Mouse (Mus musculus): ENCODE data around the gene Cnga4. TPM values are rescaled to one million over a fixed set of nuclear protein-coding genes. Genes with fewer than 3 reads are reported as not detected.

The Cnga4 gene
- total and polyA plus RNA-seq, 3 experiments = not detected

GRCm38 (mm10) chr7:105394606-105395005 is 9.8 kb upstream of the Cnga4 start:
- no peak overlapping the region for H3K4me3 ChIP-seq (ENCODE audit: low read depth, low read length)
- H3K9me3 ChIP-seq (replicated peaks) = no peaks in the 10 kb centered on the region
- TF ChIP-seq POLR2AphosphoS5 (IDR thresholded peaks at IDR 0.05; ENCODE audit: insufficient replicate concordance, low read depth, low read length) = no peak
- no peak for TF ChIP-seq TAL1 (conservative IDR thresholded peaks at IDR 0.05; ENCODE audit: low read depth, low read length)
- no peak for TF ChIP-seq GATA1 (IDR thresholded peaks at IDR 0.05; ENCODE audit: borderline replicate concordance, low read length)
- TF ChIP-seq CTCF (IDR thresholded peaks at IDR 0.05; ENCODE audit: low read depth, low read length) = no peak
- TF ChIP-seq GATA2 (IDR thresholded peaks at IDR 0.05; ENCODE audit: borderline replicate concordance, low read depth, low read length) = no peak
- DNase-seq (ENCODE audit: low spot score) (no peak), ATAC-seq (ENCODE audit: extremely low read depth, insufficient number of reproducible peaks, low FRiP score, poor library complexity, severe bottlenecking) (no peak)
- H3K36me3 ChIP-seq (replicated peaks) = peaks cover 40% of the 10 kb centered on the region
- H3K4me1 ChIP-seq (ENCODE audit: insufficient read depth, low read depth, low read length) = peaks cover 27% of the 10 kb centered on the region
- H3K27me3 ChIP-seq (ENCODE audit: insufficient read depth, low read length) = no peaks in the 10 kb centered on the region

GRCm38 (mm10) chr7:105395131-105395820 is 9.1 kb upstream of the Cnga4 start:
- Histone ChIP-seq H3K4me3 (ENCODE audit: low read depth, low read length) (no peak overlapping the region), H3K9me3 (replicated peaks) (no peaks in the 10 kb centered on the region), H3K27me3 (ENCODE audit: insufficient read depth, low read length) (no peaks in the 10 kb centered on the region), H3K36me3 (replicated peaks) (peaks cover 33% of the 10 kb centered on the region), H3K4me1 (ENCODE audit: insufficient read depth, low read depth, low read length) (peaks cover 28% of the 10 kb centered on the region)
- ATAC-seq (ENCODE audit: extremely low read depth, insufficient number of reproducible peaks, low FRiP score, poor library complexity, severe bottlenecking) (no peak), DNase-seq (ENCODE audit: low spot score) (no peak)
- TF ChIP-seq GATA2 (IDR thresholded peaks at IDR 0.05; ENCODE audit: borderline replicate concordance, low read depth, low read length) = no peak
- TF ChIP-seq POLR2AphosphoS5 (IDR thresholded peaks at IDR 0.05; ENCODE audit: insufficient replicate concordance, low read depth, low read length) = no peak
- TF ChIP-seq TAL1 (conservative IDR thresholded peaks at IDR 0.05; ENCODE audit: low read depth, low read length) = no peak
- no peak for TF ChIP-seq GATA1 (IDR thresholded peaks at IDR 0.05; ENCODE audit: borderline replicate concordance, low read length)
- no peak for TF ChIP-seq CTCF (IDR thresholded peaks at IDR 0.05; ENCODE audit: low read depth, low read length)

- Histone ChIP-seq H3K27me3 (ENCODE audit: insufficient read depth, low read length) (no peaks in the 10 kb centered on the region), H3K4me1 (ENCODE audit: insufficient read depth, low read depth, low read length) (peaks cover 33% of the 10 kb centered on the region), H3K9me3 (replicated peaks) (no peaks in the 10 kb centered on the region), H3K4me3 (ENCODE audit: low read depth, low read length) (no peak overlapping the region), H3K36me3 (replicated peaks) (peaks cover 33% of the 10 kb centered on the region)
- DNase-seq (ENCODE audit: low spot score) (no peak), ATAC-seq (ENCODE audit: extremely low read depth, insufficient number of reproducible peaks, low FRiP score, poor library complexity, severe bottlenecking) (no peak)
- TF ChIP-seq GATA1 (IDR thresholded peaks at IDR 0.05; ENCODE audit: borderline replicate concordance, low read length) (no peak), TAL1 (conservative IDR thresholded peaks at IDR 0.05; ENCODE audit: low read depth, low read length) (no peak), POLR2AphosphoS5 (IDR thresholded peaks at IDR 0.05; ENCODE audit: insufficient replicate concordance, low read depth, low read length) (no peak), CTCF (IDR thresholded peaks at IDR 0.05; ENCODE audit: low read depth, low read length) (no peak), GATA2 (IDR thresholded peaks at IDR 0.05; ENCODE audit: borderline replicate concordance, low read depth, low read length) (no peak)
These were observed 8.2 kb upstream of the Cnga4 start for GRCm38 (mm10) chr7:105396126-105396525.

GRCm38 (mm10) chr7:105399058-105399934 is 5.1 kb upstream of the Cnga4 start:
- TF ChIP-seq TAL1 (conservative IDR thresholded peaks at IDR 0.05; ENCODE audit: low read depth, low read length) (no peak), GATA2 (IDR thresholded peaks at IDR 0.05; ENCODE audit: borderline replicate concordance, low read depth, low read length) (no peak), POLR2AphosphoS5 (IDR thresholded peaks at IDR 0.05; ENCODE audit: insufficient replicate concordance, low read depth, low read length) (no peak), GATA1 (IDR thresholded peaks at IDR 0.05; ENCODE audit: borderline replicate concordance, low read length) (no peak), CTCF (IDR thresholded peaks at IDR 0.05; ENCODE audit: low read depth, low read length) (no peak)
- DNase-seq (ENCODE audit: low spot score) = peak; percentile 8

GRCm38 (mm10) chr7:105399935-105400624 is 4.3 kb upstream of the Cnga4 start, which contains the start of gene Fam160a2:
Gene Fam160a2 (minus strand): TSS chr7:105400054.
- DNase-seq (ENCODE audit: low spot score) (peak; percentile 91), ATAC-seq (ENCODE audit: extremely low read depth, insufficient number of reproducible peaks, low FRiP score, poor library complexity, severe bottlenecking) (peak; percentile 94)
- no peaks in the 10 kb centered on the region for H3K9me3 ChIP-seq (replicated peaks)
- peaks cover 10% of the 10 kb centered on the region for H3K36me3 ChIP-seq (replicated peaks)
- peak within 1 kb of the TSS; percentile 95 for H3K4me3 ChIP-seq (ENCODE audit: low read depth, low read length)
- 0 out of 2 replicates have a peak, but pooled peaks cover 3% of the 10 kb centered on the region for H3K27me3 ChIP-seq (ENCODE audit: insufficient read depth, low read length)
- no peak for TF ChIP-seq GATA1 (IDR thresholded peaks at IDR 0.05; ENCODE audit: borderline replicate concordance, low read length)
- no peak for TF ChIP-seq POLR2AphosphoS5 (IDR thresholded peaks at IDR 0.05; ENCODE audit: insufficient replicate concordance, low read depth, low read length)
- TF ChIP-seq TAL1 (conservative IDR thresholded peaks at IDR 0.05; ENCODE audit: low read depth, low read length) = no peak
- TF ChIP-seq CTCF (IDR thresholded peaks at IDR 0.05; ENCODE audit: low read depth, low read length) = no peak
- no peak for TF ChIP-seq GATA2 (IDR thresholded peaks at IDR 0.05; ENCODE audit: borderline replicate concordance, low read depth, low read length)
- H3K4me1 ChIP-seq (ENCODE audit: insufficient read depth, low read depth, low read length) = peaks cover 33% of the 10 kb centered on the region

More at GRCm38 (mm10) chr7:105399058-105399934, 5.1 kb upstream of the Cnga4 start:
- no peak for ATAC-seq (ENCODE audit: extremely low read depth, insufficient number of reproducible peaks, low FRiP score, poor library complexity, severe bottlenecking)
- H3K27me3 ChIP-seq (ENCODE audit: insufficient read depth, low read length) = no peaks in the 10 kb centered on the region
- no peaks in the 10 kb centered on the region for H3K9me3 ChIP-seq (replicated peaks)
- H3K4me3 ChIP-seq (ENCODE audit: low read depth, low read length) = peak overlapping the region; percentile 95
- peaks cover 33% of the 10 kb centered on the region for H3K4me1 ChIP-seq (ENCODE audit: insufficient read depth, low read depth, low read length)
- peaks cover 16% of the 10 kb centered on the region for H3K36me3 ChIP-seq (replicated peaks)

Measured in G1E (cell line).